Mouse (Mus musculus) CD4-positive, CD25-positive, alpha-beta regulatory T cell, adult 4 months (primary cell): Measurements from ENCODE around the gene Gm3005. TPM values are rescaled to one million over a fixed set of nuclear protein-coding genes. Genes with fewer than 3 reads are reported as not detected.
"Not testable (repeated sequence)": the region's sequence is repeated elsewhere in the genome, so short reads cannot be mapped to it uniquely, and the experiment has no call there.

Experiments used
- ATAC-seq: one replicate; pipeline ENCODE4 v1.8.0; 2017
- polyA plus RNA-seq, 2 experiments: library from polyadenylated mRNA; unstranded; fragments of 100-300 nt; shearing (Covaris generic); gene quantifications; one replicate each; pipeline ENCODE4 v1.2.1; 2017

The Gm3005 gene
- 10 to 100 TPM in 1 of 2 experiments, 1 to 10 TPM in 1; 4.7 to 12.2 TPM for polyA plus RNA-seq

GRCm38 (mm10) chr14:3427803-3428202 is at the start of gene Gm3005:
Gene Gm3005, plus strand, starts transcription at chr14:3428103.
- ATAC-seq: not testable (repeated sequence)

DNA sequence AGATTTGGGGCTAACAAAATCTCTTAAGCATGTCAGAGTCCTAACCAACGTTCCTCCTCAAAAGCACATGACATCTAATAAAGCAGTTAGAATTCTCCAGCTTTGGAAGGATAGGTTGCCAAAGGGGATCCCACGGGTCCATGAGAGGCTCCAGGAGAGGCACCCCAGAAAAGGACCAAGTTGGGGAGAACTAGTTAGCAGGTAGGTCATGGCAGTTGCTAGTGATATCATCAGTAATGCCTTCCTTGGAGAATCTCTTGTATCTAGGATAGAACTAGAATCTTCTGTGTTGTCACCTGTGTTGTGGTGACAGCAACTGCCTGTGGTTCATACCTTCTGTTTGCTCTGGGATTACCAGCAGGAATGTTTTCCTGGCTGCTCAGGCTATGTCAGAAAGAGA is 33.1 kb upstream of the Gm3005 start, which contains the start of gene Gm10413:
Gm10413 (plus strand) TSS at position 301 of the 400 bp plus-strand sequence.
- ATAC-seq: not testable (repeated sequence)

DNA sequence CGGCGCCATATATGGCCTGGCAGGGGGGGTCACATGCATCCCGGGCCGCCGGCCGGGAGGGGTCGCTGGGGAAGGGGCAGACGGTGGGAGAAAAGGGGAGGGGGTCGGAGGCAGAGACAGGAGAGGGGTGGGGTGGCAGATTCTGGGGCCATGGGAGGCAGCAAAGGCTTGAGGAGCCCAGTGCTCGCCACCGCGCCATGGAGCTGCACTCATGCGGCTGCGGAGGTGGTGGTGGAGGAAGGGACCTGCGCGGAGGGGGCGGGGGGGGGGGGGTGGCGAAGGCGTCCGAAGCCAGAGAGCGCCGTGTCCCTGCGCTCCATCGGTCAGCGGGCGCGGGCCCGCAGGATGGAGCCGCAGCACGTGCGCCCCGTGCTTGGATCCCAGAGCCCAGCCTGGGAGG is 15.6 kb upstream of the Gm3005 start, which contains the start of gene Gm10409:
Gm10409 (plus strand) TSS at position 301 of the 400 bp plus-strand sequence.
- not testable (repeated sequence) for ATAC-seq

DNA sequence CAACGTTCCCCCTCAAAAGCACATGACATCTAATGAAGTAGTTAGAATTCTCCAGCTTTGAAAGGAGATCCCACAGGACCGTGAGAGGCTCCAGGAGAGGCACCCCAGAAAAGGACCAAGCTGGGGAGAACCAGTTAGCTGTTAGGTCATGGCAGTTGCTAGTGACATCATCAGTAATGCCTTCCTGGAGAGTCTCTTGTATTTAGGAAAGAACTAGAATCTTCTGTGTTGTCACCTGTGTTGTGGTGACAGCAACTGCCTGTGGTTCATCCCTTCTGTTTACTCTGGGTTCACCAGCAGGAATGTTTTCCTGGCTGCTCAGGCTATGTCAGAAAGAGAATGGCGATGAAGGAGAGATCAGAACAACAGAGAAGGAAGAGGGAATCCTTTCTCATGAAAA is 21.2 kb downstream of the Gm3005 start, which contains the start of gene Gm10408:
Gm10408 (plus strand) TSS at position 301 of the 400 bp plus-strand sequence.
- ATAC-seq: not testable (repeated sequence)

DNA sequence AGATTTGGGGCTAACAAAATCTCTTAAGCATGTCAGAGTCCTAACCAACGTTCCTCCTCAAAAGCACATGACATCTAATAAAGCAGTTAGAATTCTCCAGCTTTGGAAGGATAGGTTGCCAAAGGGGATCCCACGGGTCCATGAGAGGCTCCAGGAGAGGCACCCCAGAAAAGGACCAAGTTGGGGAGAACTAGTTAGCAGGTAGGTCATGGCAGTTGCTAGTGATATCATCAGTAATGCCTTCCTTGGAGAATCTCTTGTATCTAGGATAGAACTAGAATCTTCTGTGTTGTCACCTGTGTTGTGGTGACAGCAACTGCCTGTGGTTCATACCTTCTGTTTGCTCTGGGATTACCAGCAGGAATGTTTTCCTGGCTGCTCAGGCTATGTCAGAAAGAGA is 206.3 kb downstream of the Gm3005 start, which contains the start of gene Gm3012:
Gm3012 (plus strand) TSS at position 301 of the 400 bp plus-strand sequence.
- ATAC-seq: not testable (repeated sequence)

Other genes with a start within 250 kb of the Gm3005 start
- gene Gm5795, start 239.8 kb upstream of the Gm3005 start, polyA plus RNA-seq: not detected
- 10 to 100 TPM; 22.2 to 26.5 TPM for gene D830030K20Rik, start 219.6 kb upstream of the Gm3005 start, polyA plus RNA-seq
- gene Gm2956, start 95.5 kb upstream of the Gm3005 start, polyA plus RNA-seq: 1 to 10 TPM in 1 of 2 experiments, not detected in 1; 4.0 TPM
- not detected for gene Gm10413, start 33.0 kb upstream of the Gm3005 start, polyA plus RNA-seq
- 10 to 100 TPM in 1 of 2 experiments, 1 to 10 TPM in 1; 7.9 to 12.2 TPM for gene Gm10409, start 15.5 kb upstream of the Gm3005 start, polyA plus RNA-seq
- gene Gm10408, start 21.3 kb downstream of the Gm3005 start, polyA plus RNA-seq: not detected
- not detected for gene Gm3012, start 206.4 kb downstream of the Gm3005 start, polyA plus RNA-seq
- gene Gm3020, start 223.9 kb downstream of the Gm3005 start, polyA plus RNA-seq: 10 to 100 TPM in 1 of 2 experiments, 1 to 10 TPM in 1; 7.9 to 12.2 TPM